Mouse (Mus musculus): ENCODE results near the gene Gm13278. TPM values are rescaled to one million over a fixed set of nuclear protein-coding genes. Genes with fewer than 3 reads are reported as not detected.
"Not testable (repeated sequence)": the region's sequence is repeated elsewhere in the genome, so short reads cannot be mapped to it uniquely, and the experiment has no call there.

Gm13278 gene
- total and polyA plus RNA-seq, 2 experiments from 2014 or later, result not detected

- not testable (repeated sequence) for H3K4me2 ChIP-seq (ENCODE audit: low read depth); H3K4me3 ChIP-seq (ENCODE audit: low read depth, low read length); H3K36me3 ChIP-seq (ENCODE audit: insufficient read depth); H3K9ac ChIP-seq; ATAC-seq; H3K4me1 ChIP-seq (ENCODE audit: insufficient read depth); H3K27me3 ChIP-seq (ENCODE audit: insufficient read depth, low read length); DNase-seq; H3K9me3 ChIP-seq (ENCODE audit: low read length); H3K27ac ChIP-seq (ENCODE audit: low read depth, low read length)
- 59% methylated on average over 14 of the region's 18 CpGs for WGBS
Measured at GRCm38 (mm10) chr4:88780320-88780719, 11.0 kb upstream of the Gm13278 start.

GRCm38 (mm10) chr4:88781831-88782230 is 9.5 kb upstream of the Gm13278 start, which contains the start of gene Ifnz:
Gene Ifnz (plus strand): TSS chr4:88782131.
- ATAC-seq; H3K9ac ChIP-seq; H3K4me1 ChIP-seq (ENCODE audit: insufficient read depth); H3K27ac ChIP-seq (ENCODE audit: low read depth, low read length); H3K27me3 ChIP-seq (ENCODE audit: insufficient read depth, low read length); H3K4me3 ChIP-seq (ENCODE audit: low read depth, low read length); H3K36me3 ChIP-seq (ENCODE audit: insufficient read depth); H3K9me3 ChIP-seq (ENCODE audit: low read length); DNase-seq: not testable (repeated sequence)
- H3K4me2 ChIP-seq (ENCODE audit: low read depth), result peak within 1 kb of the TSS; percentile 34; the same call in 1 of the 2 replicates
- WGBS, result 18% methylated on average over 2 of the region's 7 CpGs

GRCm38 (mm10) chr4:88782335-88782734 is 9.0 kb upstream of the Gm13278 start:
- H3K36me3 ChIP-seq (ENCODE audit: insufficient read depth); ATAC-seq; H3K27me3 ChIP-seq (ENCODE audit: insufficient read depth, low read length); H3K4me1 ChIP-seq (ENCODE audit: insufficient read depth); DNase-seq; H3K9ac ChIP-seq; H3K27ac ChIP-seq (ENCODE audit: low read depth, low read length); H3K9me3 ChIP-seq (ENCODE audit: low read length); H3K4me3 ChIP-seq (ENCODE audit: low read depth, low read length): not testable (repeated sequence)
- 0% methylated on average over 3 of the region's 31 CpGs for WGBS
- H3K4me2 ChIP-seq (ENCODE audit: low read depth), result peak overlapping the region; percentile 34; the same call in 1 of the 2 replicates

DNA sequence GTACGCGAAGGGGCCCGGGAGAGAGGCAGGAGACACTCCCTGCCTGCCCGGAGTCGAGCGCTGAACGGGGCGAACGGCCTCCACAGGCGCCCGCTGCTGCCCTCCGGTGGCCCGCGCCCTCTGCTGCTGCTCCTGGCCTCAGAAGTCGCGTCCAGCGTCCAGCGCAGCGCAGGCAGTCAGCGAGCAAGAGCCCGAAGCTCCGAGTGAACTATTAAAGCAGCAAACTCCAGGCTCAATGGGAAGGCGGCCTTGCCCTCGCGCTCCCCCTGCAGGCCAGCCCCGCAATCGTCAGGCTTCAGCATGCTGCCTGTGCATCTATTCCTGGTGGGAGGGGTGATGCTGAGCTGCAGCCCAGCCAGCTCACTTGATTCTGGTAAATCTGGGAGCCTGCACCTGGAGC is 5.9 kb upstream of the Gm13278 start, which contains the start of gene Gm13276:
Gene Gm13276 (plus strand): TSS at position 301 of the 400 bp plus-strand sequence.
- H3K9me3 ChIP-seq (ENCODE audit: low read length); ATAC-seq; H3K4me2 ChIP-seq (ENCODE audit: low read depth); H3K27me3 ChIP-seq (ENCODE audit: insufficient read depth, low read length); H3K4me1 ChIP-seq (ENCODE audit: insufficient read depth); H3K36me3 ChIP-seq (ENCODE audit: insufficient read depth); H3K27ac ChIP-seq (ENCODE audit: low read depth, low read length); H3K4me3 ChIP-seq (ENCODE audit: low read depth, low read length); DNase-seq; H3K9ac ChIP-seq: not testable (repeated sequence)
- WGBS, result no CpG with 5 or more reads among the region's 27 CpGs

GRCm38 (mm10) chr4:88788402-88788801 is 2.9 kb upstream of the Gm13278 start, which contains the start of gene Gm13277:
Gene Gm13277 (plus strand): TSS chr4:88788632.
- peak; percentile 62 for TF ChIP-seq CTCF (IDR thresholded peaks at IDR 0.05; ENCODE audit: low read depth)
- not testable (repeated sequence) for H3K4me3 ChIP-seq (ENCODE audit: low read depth, low read length); ATAC-seq; H3K36me3 ChIP-seq (ENCODE audit: insufficient read depth); H3K27me3 ChIP-seq (ENCODE audit: insufficient read depth, low read length); H3K4me2 ChIP-seq (ENCODE audit: low read depth); H3K27ac ChIP-seq (ENCODE audit: low read depth, low read length); DNase-seq; H3K4me1 ChIP-seq (ENCODE audit: insufficient read depth); H3K9me3 ChIP-seq (ENCODE audit: low read length); H3K9ac ChIP-seq
- WGBS, result no CpG with 5 or more reads among the region's 28 CpGs

DNA sequence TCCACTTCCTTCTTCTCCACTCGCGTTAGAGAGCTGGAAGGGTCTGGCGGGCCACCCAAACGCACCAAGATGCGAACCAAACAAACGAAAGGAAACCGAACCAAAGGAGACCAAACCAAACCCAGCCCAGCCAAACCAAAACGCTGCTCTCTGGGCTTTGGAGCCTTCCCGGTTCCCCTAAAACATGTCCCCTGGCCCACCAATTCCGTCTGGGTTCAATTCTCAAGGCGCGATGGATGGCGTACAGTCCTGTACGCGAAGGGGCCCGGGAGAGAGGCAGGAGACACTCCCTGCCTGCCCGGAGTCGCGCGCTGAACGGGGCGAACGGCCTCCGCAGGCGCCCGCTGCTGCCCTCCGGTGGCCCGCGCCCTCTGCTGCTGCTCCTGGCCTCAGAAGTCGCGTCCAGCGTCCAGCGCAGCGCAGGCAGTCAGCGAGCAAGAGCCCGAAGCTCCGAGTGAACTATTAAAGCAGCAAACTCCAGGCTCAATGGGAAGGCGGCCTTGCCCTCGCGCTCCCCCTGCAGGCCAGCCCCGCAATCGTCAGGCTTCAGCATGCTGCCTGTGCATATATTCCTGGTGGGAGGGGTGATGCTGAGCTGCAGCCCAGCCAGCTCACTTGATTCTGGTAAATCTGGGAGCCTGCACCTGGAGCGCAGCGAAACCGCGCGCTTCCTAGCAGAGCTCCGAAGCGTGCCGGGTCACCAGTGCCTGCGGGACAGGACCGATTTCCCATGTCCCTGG is 2.8 kb downstream of the Gm13278 start, which contains the start of gene Gm13275:
Gene Gm13275 (plus strand): TSS at position 552 of the 740 bp plus-strand sequence.
- not testable (repeated sequence) for ATAC-seq; H3K9ac ChIP-seq; H3K27ac ChIP-seq (ENCODE audit: low read depth, low read length); H3K4me2 ChIP-seq (ENCODE audit: low read depth); H3K4me3 ChIP-seq (ENCODE audit: low read depth, low read length); H3K4me1 ChIP-seq (ENCODE audit: insufficient read depth); H3K36me3 ChIP-seq (ENCODE audit: insufficient read depth); H3K27me3 ChIP-seq (ENCODE audit: insufficient read depth, low read length); DNase-seq; H3K9me3 ChIP-seq (ENCODE audit: low read length)
- TF ChIP-seq CTCF (IDR thresholded peaks at IDR 0.05; ENCODE audit: low read depth), result peak; percentile 43
- 7% methylated on average over 10 of the region's 52 CpGs for WGBS

DNA sequence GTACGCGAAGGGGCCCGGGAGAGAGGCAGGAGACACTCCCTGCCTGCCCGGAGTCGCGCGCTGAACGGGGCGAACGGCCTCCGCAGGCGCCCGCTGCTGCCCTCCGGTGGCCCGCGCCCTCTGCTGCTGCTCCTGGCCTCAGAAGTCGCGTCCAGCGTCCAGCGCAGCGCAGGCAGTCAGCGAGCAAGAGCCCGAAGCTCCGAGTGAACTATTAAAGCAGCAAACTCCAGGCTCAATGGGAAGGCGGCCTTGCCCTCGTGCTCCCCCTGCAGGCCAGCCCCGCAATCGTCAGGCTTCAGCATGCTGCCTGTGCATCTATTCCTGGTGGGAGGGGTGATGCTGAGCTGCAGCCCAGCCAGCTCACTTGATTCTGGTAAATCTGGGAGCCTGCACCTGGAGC is 5.7 kb downstream of the Gm13278 start, which contains the start of gene Gm13279:
Gene Gm13279 (plus strand): TSS at position 301 of the 400 bp plus-strand sequence.
- H3K9ac ChIP-seq; H3K4me2 ChIP-seq (ENCODE audit: low read depth); ATAC-seq; H3K27me3 ChIP-seq (ENCODE audit: insufficient read depth, low read length); H3K4me1 ChIP-seq (ENCODE audit: insufficient read depth); DNase-seq; H3K4me3 ChIP-seq (ENCODE audit: low read depth, low read length); H3K27ac ChIP-seq (ENCODE audit: low read depth, low read length); H3K9me3 ChIP-seq (ENCODE audit: low read length); H3K36me3 ChIP-seq (ENCODE audit: insufficient read depth): not testable (repeated sequence)
- no CpG with 5 or more reads among the region's 28 CpGs for WGBS

DNA sequence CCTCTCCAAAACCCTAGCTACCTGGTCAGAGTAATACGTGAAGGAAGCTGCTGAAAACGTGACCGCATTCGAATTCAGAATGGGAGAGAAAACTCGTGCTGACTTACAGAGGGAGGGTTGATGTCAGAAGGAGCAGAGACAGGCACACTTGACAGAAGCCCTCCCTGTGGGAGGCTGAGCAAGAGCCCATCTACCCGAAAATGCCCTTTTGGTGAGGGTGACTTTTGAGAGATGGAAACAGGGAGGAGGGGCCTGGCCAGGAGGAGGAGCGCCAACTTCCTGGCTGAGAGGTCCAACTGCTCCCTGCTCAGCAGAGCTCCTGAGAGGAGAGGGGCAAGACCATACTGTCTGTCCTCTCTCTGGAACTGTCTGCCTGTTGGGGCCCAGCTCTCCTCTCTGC is 8.0 kb downstream of the Gm13278 start, which contains the start of gene Gm13285:
Gene Gm13285 (plus strand): TSS at position 301 of the 400 bp plus-strand sequence.
- ATAC-seq, H3K9ac ChIP-seq: not testable (repeated sequence)
- WGBS, result 12% methylated on average over 3 of the region's 7 CpGs

DNA sequence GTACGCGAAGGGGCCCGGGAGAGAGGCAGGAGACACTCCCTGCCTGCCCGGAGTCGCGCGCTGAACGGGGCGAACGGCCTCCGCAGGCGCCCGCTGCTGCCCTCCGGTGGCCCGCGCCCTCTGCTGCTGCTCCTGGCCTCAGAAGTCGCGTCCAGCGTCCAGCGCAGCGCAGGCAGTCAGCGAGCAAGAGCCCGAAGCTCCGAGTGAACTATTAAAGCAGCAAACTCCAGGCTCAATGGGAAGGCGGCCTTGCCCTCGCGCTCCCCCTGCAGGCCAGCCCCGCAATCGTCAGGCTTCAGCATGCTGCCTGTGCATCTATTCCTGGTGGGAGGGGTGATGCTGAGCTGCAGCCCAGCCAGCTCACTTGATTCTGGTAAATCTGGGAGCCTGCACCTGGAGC is 11.6 kb downstream of the Gm13278 start, which contains the start of gene Gm13287:
Gene Gm13287 (plus strand): TSS at position 301 of the 400 bp plus-strand sequence.
- not testable (repeated sequence) for H3K9ac ChIP-seq; H3K9me3 ChIP-seq (ENCODE audit: low read length); H3K4me2 ChIP-seq (ENCODE audit: low read depth); ATAC-seq; H3K36me3 ChIP-seq (ENCODE audit: insufficient read depth); DNase-seq; H3K4me1 ChIP-seq (ENCODE audit: insufficient read depth); H3K27ac ChIP-seq (ENCODE audit: low read depth, low read length); H3K27me3 ChIP-seq (ENCODE audit: insufficient read depth, low read length); H3K4me3 ChIP-seq (ENCODE audit: low read depth, low read length)
- no CpG with 5 or more reads among the region's 29 CpGs for WGBS

More for the DNA sequence above, 8.0 kb downstream of the Gm13278 start, which contains the start of gene Gm13285:
- not testable (repeated sequence) for DNase-seq; H3K36me3 ChIP-seq (ENCODE audit: insufficient read depth); H3K4me1 ChIP-seq (ENCODE audit: insufficient read depth); H3K4me3 ChIP-seq (ENCODE audit: low read depth, low read length); H3K4me2 ChIP-seq (ENCODE audit: low read depth); H3K27ac ChIP-seq (ENCODE audit: low read depth, low read length); H3K27me3 ChIP-seq (ENCODE audit: insufficient read depth, low read length); H3K9me3 ChIP-seq (ENCODE audit: low read length)

- H3K9ac ChIP-seq; H3K9me3 ChIP-seq (ENCODE audit: low read length); H3K27me3 ChIP-seq (ENCODE audit: insufficient read depth, low read length); H3K27ac ChIP-seq (ENCODE audit: low read depth, low read length); H3K4me3 ChIP-seq (ENCODE audit: low read depth, low read length); H3K36me3 ChIP-seq (ENCODE audit: insufficient read depth); ATAC-seq; H3K4me1 ChIP-seq (ENCODE audit: insufficient read depth); DNase-seq: not testable (repeated sequence)
- H3K4me2 ChIP-seq (ENCODE audit: low read depth), result peak within 1 kb of the TSS; percentile 45
- WGBS, result no CpG with 5 or more reads among the region's 8 CpGs
Measured at GRCm38 (mm10) chr4:88805231-88805630, 13.9 kb downstream of the Gm13278 start, which contains the start of gene Gm13288. Gene Gm13288 (plus strand): TSS chr4:88805531.

Data from forebrain, postnatal 0 days (tissue).